In genomic region chr9:101845691-101846090, GRCm38 (mm10) we compare ENCODE assay signal across 29 mouse cellular contexts. TPM values are rescaled to one million over a fixed set of nuclear protein-coding genes. Genes with fewer than 3 reads are reported as not detected.
"Had no signal": no experiment of that assay in that cellular context is flagged by ENCODE, and none has a peak within 500 bp of the region (broad histone marks: within the 10 kb centered on the region; RNA-seq: fewer than 3 reads in every experiment).

No protein-coding gene starts in this region.

- H3K36me3 ChIP-seq: limb, embryonic 10.5 days; limb, embryonic 13.5 days; liver, embryonic 12.5 days; liver, embryonic 15.5 days; lung, embryonic 15.5 days; midbrain, embryonic 10.5 days; midbrain, embryonic 13.5 days; stomach, embryonic 15.5 days had no signal

- H3K27me3 ChIP-seq: limb, embryonic 13.5 days; liver, embryonic 12.5 days; liver, embryonic 15.5 days; lung, embryonic 15.5 days; megakaryocyte, embryonic 14.5 days; midbrain, embryonic 13.5 days; stomach, embryonic 15.5 days had no signal

- H3K27ac ChIP-seq: kidney, postnatal 0 days; layer of hippocampus, adult 2 months; limb, embryonic 10.5 days; limb, embryonic 13.5 days; liver, embryonic 12.5 days; liver, embryonic 15.5 days; lung, embryonic 15.5 days; midbrain, embryonic 10.5 days; midbrain, embryonic 13.5 days; stomach, embryonic 15.5 days had no signal

- DNase-seq: kidney, postnatal 25 days; layer of hippocampus, adult 9-11 months; liver; lung, adult 18-20 months; lung, postnatal 10 days; lung, postnatal 36 days; right cerebral cortex, postnatal 14 days; spleen, adult 18-20 months; thymus, postnatal 25 days had no signal

- H3K9ac ChIP-seq: limb, embryonic 13.5 days; liver, embryonic 12.5 days; liver, embryonic 15.5 days; lung, embryonic 15.5 days; midbrain, embryonic 13.5 days; stomach, embryonic 15.5 days had no signal

- H3K9me3 ChIP-seq: limb, embryonic 10.5 days; limb, embryonic 13.5 days; liver, embryonic 12.5 days; liver, embryonic 15.5 days; lung, embryonic 15.5 days; midbrain, embryonic 10.5 days; midbrain, embryonic 13.5 days; stomach, embryonic 15.5 days had no signal

- H3K4me3 ChIP-seq: layer of hippocampus, adult 2 months; limb, embryonic 10.5 days; limb, embryonic 13.5 days; liver, embryonic 12.5 days; liver, embryonic 15.5 days; lung, embryonic 15.5 days; megakaryocyte, embryonic 14.5 days; midbrain, embryonic 10.5 days; midbrain, embryonic 13.5 days; stomach, embryonic 15.5 days had no signal

- ATAC-seq: liver, embryonic 12.5 days; midbrain, embryonic 13.5 days; midbrain, embryonic 16.5 days had no signal

- H3K4me1 ChIP-seq: limb, embryonic 10.5 days; limb, embryonic 13.5 days; liver, embryonic 12.5 days; liver, embryonic 15.5 days; lung, embryonic 15.5 days; megakaryocyte, embryonic 14.5 days; midbrain, embryonic 10.5 days; midbrain, embryonic 13.5 days; stomach, embryonic 15.5 days had no signal

- H3K4me2 ChIP-seq: limb, embryonic 13.5 days; liver, embryonic 12.5 days; liver, embryonic 15.5 days; lung, embryonic 15.5 days; midbrain, embryonic 13.5 days; stomach, embryonic 15.5 days had no signal

RNA-seq across cellular contexts. Expression of gene 9630041A04Rik, which starts 15.9 kb away (rescaled TPM):
- total RNA-seq: layer of hippocampus, adult 2 months; layer of hippocampus, postnatal 25 days; left cerebral cortex, adult 18-20 months; left cerebral cortex, postnatal 25 days; monocyte, adult 5-6 weeks had no signal
- polyA plus RNA-seq: kidney, embryonic 14.5 days; kidney, postnatal 0 days; large intestine, adult 2 months; limb, embryonic 10.5 days; limb, embryonic 13.5 days; liver, embryonic 12.5 days; liver, embryonic 15.5 days; lung, embryonic 15.5 days; midbrain, embryonic 10.5 days; neural tube, embryonic 11.5 days; stomach, embryonic 15.5 days; thymus, postnatal 0 days had no signal
